8 mouse cellular contexts compared by ENCODE assay signal in genomic region chr6:22875614-22876541, GRCm38 (mm10). TPM values are rescaled to one million over a fixed set of nuclear protein-coding genes. Genes with fewer than 3 reads are reported as not detected.
A peak's percentile ranks its signal among the peaks of the same experiment; 100 is the strongest.
DNase-seq lines count a peak whose midpoint lies in the region; ATAC-seq and TF ChIP-seq lines count a peak whose summit lies in the region.

No protein-coding gene starts in this region.

- H3K4me3 ChIP-seq in kidney, embryonic 14.5 days (ENCODE audit: low read length) = peak overlapping the region; percentile 54
- peak overlapping the region; percentile 66 for H3K4me3 ChIP-seq in hindbrain, embryonic 10.5 days
- peak overlapping the region; percentile 39 for H3K4me3 ChIP-seq in liver, embryonic 15.5 days (replicated peaks)
- peak overlapping the region; percentile 59 for H3K4me3 ChIP-seq in stomach, postnatal 0 days (ENCODE audit: low read depth, low read length)

- no peaks in the 10 kb centered on the region for H3K36me3 ChIP-seq in kidney, embryonic 14.5 days (ENCODE audit: control insufficient read depth, insufficient read depth, low read length)
- H3K36me3 ChIP-seq in hindbrain, embryonic 10.5 days = no peaks in the 10 kb centered on the region
- no peaks in the 10 kb centered on the region for H3K36me3 ChIP-seq in liver, embryonic 15.5 days (replicated peaks)
- no peaks in the 10 kb centered on the region for H3K36me3 ChIP-seq in stomach, postnatal 0 days (ENCODE audit: control insufficient read depth, insufficient read depth, low read length)

- DNase-seq in kidney, adult 18-20 months = no peak
- peak; percentile 54 for DNase-seq in Muller cell, postnatal 12 days (ENCODE audit: inconsistent ontology term)
- DNase-seq in embryo, embryonic 11 days = peak; percentile 44
- no peak for DNase-seq in hindbrain, embryonic 10.5 days (ENCODE audit: low spot score)
- peak; percentile 15 for DNase-seq in stomach, postnatal 0 days (ENCODE audit: low spot score)
- DNase-seq in gastrocnemius, postnatal 14 days = no peak

- no peak for TF ChIP-seq EP300 in stomach, postnatal 0 days (optimal IDR thresholded peaks at IDR 0.05)

- intact Hi-C loops in gastrocnemius, postnatal 14 days (cut with DNase I; ENCODE audit: low total_unique reads) = no loop called here

- H3K4me2 ChIP-seq in kidney, embryonic 14.5 days (replicated peaks; ENCODE audit: low read depth, low read length) = peak overlapping the region; percentile 95
- H3K4me2 ChIP-seq in liver, embryonic 15.5 days = peak overlapping the region; percentile 61
- peak overlapping the region; percentile 96 for H3K4me2 ChIP-seq in stomach, postnatal 0 days (replicated peaks; ENCODE audit: low read depth)

- H3K27me3 ChIP-seq in kidney, embryonic 14.5 days (ENCODE audit: control insufficient read depth, insufficient read depth, low read length) = peaks cover 6% of the 10 kb centered on the region
- H3K27me3 ChIP-seq in hindbrain, embryonic 10.5 days (ENCODE audit: insufficient read depth, poor library complexity, severe bottlenecking) = peaks cover 17% of the 10 kb centered on the region; the same call in 1 of the 2 replicates
- peaks cover 26% of the 10 kb centered on the region for H3K27me3 ChIP-seq in liver, embryonic 15.5 days
- no peaks in the 10 kb centered on the region for H3K27me3 ChIP-seq in stomach, postnatal 0 days (ENCODE audit: control insufficient read depth, insufficient read depth, low read length)

- TF ChIP-seq CTCF in stomach, postnatal 0 days (IDR thresholded peaks at IDR 0.05; ENCODE audit: low read depth) = peak; percentile 38; the same call in 1 of the 2 replicates

- 0 out of 2 replicates have a peak, but pooled peaks cover 4% of the 10 kb centered on the region for H3K4me1 ChIP-seq in kidney, embryonic 14.5 days (ENCODE audit: control insufficient read depth, insufficient read depth, low read length)
- peaks cover 29% of the 10 kb centered on the region for H3K4me1 ChIP-seq in hindbrain, embryonic 10.5 days (replicated peaks)
- no peaks in the 10 kb centered on the region for H3K4me1 ChIP-seq in liver, embryonic 15.5 days (replicated peaks)
- H3K4me1 ChIP-seq in stomach, postnatal 0 days (replicated peaks; ENCODE audit: control insufficient read depth, insufficient read depth) = no peaks in the 10 kb centered on the region

- peak; percentile 81 for ATAC-seq in kidney, embryonic 14.5 days (ENCODE audit: low FRiP score, low TSS enrichment)
- 0 out of 2 replicates have a peak, but pooled peaks have one; percentile 34 for ATAC-seq in liver, embryonic 15.5 days (ENCODE audit: insufficient read depth)
- ATAC-seq in stomach, postnatal 0 days (ENCODE audit: low FRiP score, low TSS enrichment) = peak; percentile 45

- no peaks in the 10 kb centered on the region for H3K9me3 ChIP-seq in kidney, embryonic 14.5 days (ENCODE audit: control insufficient read depth, low read length)
- no peaks in the 10 kb centered on the region for H3K9me3 ChIP-seq in hindbrain, embryonic 10.5 days
- no peaks in the 10 kb centered on the region for H3K9me3 ChIP-seq in liver, embryonic 15.5 days (replicated peaks)
- H3K9me3 ChIP-seq in stomach, postnatal 0 days (ENCODE audit: control insufficient read depth, low read length) = no peaks in the 10 kb centered on the region

- no peak overlapping the region for H3K27ac ChIP-seq in kidney, embryonic 14.5 days (ENCODE audit: low read depth, low read length)
- peak overlapping the region; percentile 90 for H3K27ac ChIP-seq in hindbrain, embryonic 10.5 days
- H3K27ac ChIP-seq in liver, embryonic 15.5 days (replicated peaks) = no peak overlapping the region
- no peak overlapping the region for H3K27ac ChIP-seq in stomach, postnatal 0 days (replicated peaks)

- WGBS in kidney, embryonic 14.5 days = 2% methylated on average over 44 of the region's 45 CpGs
- 2% methylated on average over 45 of the region's 45 CpGs for WGBS in hindbrain, embryonic 10.5 days
- 4% methylated on average over 45 of the region's 45 CpGs for WGBS in liver, embryonic 15.5 days (ENCODE audit: insufficient replicate concordance)
- WGBS in stomach, postnatal 0 days = 3% methylated on average over 45 of the region's 45 CpGs

- peak overlapping the region; percentile 47 for H3K9ac ChIP-seq in kidney, embryonic 14.5 days (ENCODE audit: low read depth, low read length)
- no peak overlapping the region for H3K9ac ChIP-seq in liver, embryonic 15.5 days
- peak overlapping the region; percentile 41 for H3K9ac ChIP-seq in stomach, postnatal 0 days (ENCODE audit: low read length)

RNA-seq across cellular contexts. Expression of gene Ptprz1, which starts 0.6 kb away (rescaled TPM):
- 1.5 and 2.5 TPM in 2 replicates for polyA plus RNA-seq in kidney, embryonic 14.5 days (2014; fragmentation: Nextera tagmentation; extraction: Ambion mirVana)
- 9.5 and 16.0 TPM in 2 replicates for polyA plus RNA-seq in hindbrain, embryonic 10.5 days (2016; fragmentation: Nextera tagmentation; extraction: Ambion mirVana)
- 0.09 and 0.14 TPM in 2 replicates for polyA plus RNA-seq in liver, embryonic 15.5 days (2015; fragmentation: Nextera tagmentation; extraction: Ambion mirVana)
- polyA plus RNA-seq in stomach, postnatal 0 days (2015; fragmentation: Nextera tagmentation; extraction: Ambion mirVana) = 3.8 and 3.9 TPM in 2 replicates
- 1 to 10 TPM; 1.3 to 1.6 TPM for total RNA-seq in gastrocnemius, postnatal 14 days (2021)

Comparison
In these comparisons a context has a peak if more than half of its experiments do, and no peak if none do; other contexts are left out.
1. DNase-seq: peak in Muller cell, postnatal 12 days (single experiment), embryo, embryonic 11 days (single experiment) and stomach, postnatal 0 days (single experiment); none in kidney, adult 18-20 months (single experiment), hindbrain, embryonic 10.5 days (single experiment) and gastrocnemius, postnatal 14 days (single experiment).
2. Peak in every context shown above with its lines, with median percentiles within 50 percentile points of each other: ATAC-seq, H3K4me2 ChIP-seq and H3K4me3 ChIP-seq.